Mouse (Mus musculus) forebrain, embryonic 10.5 days (tissue): ENCODE measurements at regions not wholly inside any gene's neighbourhood (a gene's known extent, or its start where the extent isn't known, plus 50 kb on each side); places are given as distances from the start of the nearest gene placed in this dataset.

Source experiments
- DNase-seq: peaks from one replicate; pipeline ENCODE4 v3.0.0-alpha.2; 2017; ENCODE audit warnings: low spot score; ENCODE audit errors: extremely low spot score
- H3K27ac ChIP-seq: fragments of 300-500 bp; sonication (generic); 2 replicates; pipeline ENCODE4 v1.5.1; 2016; ENCODE audit warnings: mild to moderate bottlenecking
- H3K27me3 ChIP-seq: fragments of 300-500 bp; sonication (generic); 2 replicates; pipeline ENCODE4 v1.6.1; 2016; ENCODE audit warnings: mild to moderate bottlenecking; ENCODE audit not compliant: poor library complexity, severe bottlenecking
- H3K36me3 ChIP-seq: fragments of 300-500 bp; sonication (generic); replicated peaks from 2 replicates; pipeline ENCODE4 v1.6.1; 2016; ENCODE audit warnings: mild to moderate bottlenecking, moderate library complexity
- H3K4me1 ChIP-seq: fragments of 300-500 bp; sonication (generic); 2 replicates; pipeline ENCODE4 v1.6.1; 2016
- H3K4me3 ChIP-seq: fragments of 300-500 bp; sonication (generic); 2 replicates; pipeline ENCODE4 v1.5.1; 2016; ENCODE audit warnings: mild to moderate bottlenecking, moderate library complexity
- H3K9me3 ChIP-seq: fragments of 300-500 bp; sonication (generic); 2 replicates; pipeline ENCODE4 v1.6.1; 2016; ENCODE audit warnings: mild to moderate bottlenecking, moderate library complexity
- WGBS: fragments of 180-500 bp; shearing (Covaris S2); methylation state at CpG from one replicate; pipeline ENCODE4 v1.1.7; 2016; 5-methylcytosine and 5-hydroxymethylcytosine counted together

GRCm38 (mm10) chr11:38681264-38681663 is 1445.5 kb upstream of the Tenm2 start:
- H3K27me3 ChIP-seq, result no peaks in the 10 kb centered on the region
- no peaks in the 10 kb centered on the region for H3K9me3 ChIP-seq
- H3K4me1 ChIP-seq, result peaks cover 18% of the 10 kb centered on the region
- H3K27ac ChIP-seq, result peak overlapping the region; percentile 67
- H3K4me3 ChIP-seq, result no peak overlapping the region
- 35% methylated on average over 7 of the region's 7 CpGs for WGBS
- no peak for DNase-seq
- H3K36me3 ChIP-seq, result no peaks in the 10 kb centered on the region

GRCm38 (mm10) chr11:38673367-38674056 is 1437.7 kb upstream of the Tenm2 start:
- no peaks in the 10 kb centered on the region for H3K9me3 ChIP-seq
- no peak overlapping the region for H3K27ac ChIP-seq
- no peak overlapping the region for H3K4me3 ChIP-seq
- H3K4me1 ChIP-seq, result no peaks in the 10 kb centered on the region
- 82% methylated on average over 5 of the region's 5 CpGs for WGBS
- no peaks in the 10 kb centered on the region for H3K27me3 ChIP-seq
- DNase-seq, result no peak
- H3K36me3 ChIP-seq, result no peaks in the 10 kb centered on the region
